Mouse (Mus musculus): ENCODE results near the gene Acsl4.

- TF ChIP-seq POLR2A (IDR thresholded peaks at IDR 0.05; ENCODE audit: extremely low read depth, insufficient read depth, low read length) = no peak
- TF ChIP-seq CTCF (IDR thresholded peaks at IDR 0.05; ENCODE audit: low read depth, low read length) = no peak
Observed at GRCm38 (mm10) chrX:142413884-142414283, 23.5 kb upstream of the Acsl4 start.

Data from liver, adult 2 months (tissue).